Mouse (Mus musculus): Measurements from ENCODE around the gene Abhd10.

Abhd10 gene

GRCm38 (mm10) chr16:45742615-45743476 is at the start of gene Abhd10:
Abhd10 (minus strand) TSS chr16:45742955.
- peak; percentile 92 to 96 for DNase-seq

DNA sequence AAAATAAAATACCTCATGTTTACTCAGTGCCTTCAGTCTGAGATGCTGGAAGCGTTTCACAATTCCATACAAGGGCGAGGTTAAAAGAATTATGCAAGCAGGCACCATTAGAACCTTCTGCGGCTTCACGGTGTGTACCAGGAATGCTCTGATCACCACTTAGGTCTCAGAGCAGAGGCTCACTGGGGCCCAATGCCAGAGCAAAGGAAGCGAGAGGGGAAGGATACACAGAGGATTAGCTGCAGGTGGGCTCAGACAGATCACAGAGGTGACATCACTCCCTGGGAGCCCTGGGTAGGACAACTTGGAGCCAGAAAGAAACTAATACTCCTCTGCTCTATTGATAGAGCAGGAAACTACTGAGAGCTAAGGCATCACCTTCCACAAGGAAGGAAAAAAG is 48.5 kb upstream of the Abhd10 start:
- DNase-seq: peak; percentile 66 to 76

DNA sequence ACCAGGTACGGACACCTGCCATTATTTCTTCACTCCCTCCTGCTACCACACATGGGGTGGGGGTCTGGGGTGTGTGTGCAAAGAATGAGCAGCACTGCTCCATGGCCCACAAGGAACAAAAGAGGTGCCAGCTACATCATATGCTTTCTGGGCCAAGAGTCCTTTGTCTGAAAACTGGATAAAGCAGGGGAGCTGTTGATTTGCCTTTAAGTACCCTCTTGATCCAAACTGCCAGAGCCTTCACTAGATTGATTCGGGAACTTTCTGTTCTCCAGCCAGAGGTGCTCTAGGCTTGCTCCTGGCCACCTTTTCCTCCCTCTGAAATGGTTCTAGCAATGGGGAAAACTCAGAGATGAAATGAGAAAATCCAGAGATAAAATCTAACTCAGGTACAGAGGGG is 46.6 kb upstream of the Abhd10 start:
- DNase-seq: peak in 1 of 2 experiments; percentile 39

GRCm38 (mm10) chr16:45787650-45788049 is 44.9 kb upstream of the Abhd10 start:
- DNase-seq: peak in 1 of 2 experiments; percentile 36

- DNase-seq: no peak
These were observed 43.9 kb upstream of the Abhd10 start for GRCm38 (mm10) chr16:45786639-45787038.

DNA sequence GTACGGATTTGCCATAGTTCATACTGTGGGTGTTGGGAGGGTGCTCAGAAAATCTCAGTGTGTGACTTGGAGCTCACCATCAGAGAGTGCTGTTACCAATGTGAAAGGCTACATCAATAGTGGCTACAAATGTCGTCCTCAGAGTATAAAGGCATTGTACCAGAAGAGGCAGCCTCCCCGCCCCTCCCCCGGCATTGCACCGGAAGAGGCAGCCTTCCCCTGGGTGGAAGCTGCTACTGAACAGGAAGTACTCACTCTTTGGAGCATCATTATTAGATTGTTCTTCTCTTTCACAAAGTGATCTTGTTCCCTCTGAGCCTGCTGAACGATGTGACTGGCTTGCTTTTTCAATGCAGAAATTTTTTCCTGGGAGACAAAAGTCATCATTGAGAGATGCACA is 37.2 kb upstream of the Abhd10 start:
- no peak for DNase-seq

GRCm38 (mm10) chr16:45774813-45775212 is 32.1 kb upstream of the Abhd10 start:
- no peak for DNase-seq

DNA sequence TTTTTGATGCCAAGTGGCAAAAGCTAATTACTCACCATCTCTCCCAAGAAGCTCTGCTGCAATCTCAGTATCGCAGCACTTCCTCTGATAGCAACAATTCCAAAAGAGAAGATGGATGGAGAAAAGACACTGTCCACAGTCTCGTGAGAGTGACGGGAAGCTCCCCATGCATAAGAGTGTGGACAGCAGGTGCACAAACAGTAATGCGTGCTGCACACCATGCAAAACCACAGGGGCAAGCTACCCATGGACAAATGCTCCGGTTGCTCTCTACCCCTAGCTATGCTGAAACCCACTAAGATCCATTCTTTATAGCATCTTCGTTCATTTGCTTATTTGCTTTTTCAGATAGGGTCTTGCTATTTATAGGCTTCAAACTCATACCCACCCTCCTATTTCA is 28.2 kb upstream of the Abhd10 start:
- no peak for DNase-seq

GRCm38 (mm10) chr16:45767853-45768640 is 25.3 kb upstream of the Abhd10 start:
- no peak for DNase-seq

DNA sequence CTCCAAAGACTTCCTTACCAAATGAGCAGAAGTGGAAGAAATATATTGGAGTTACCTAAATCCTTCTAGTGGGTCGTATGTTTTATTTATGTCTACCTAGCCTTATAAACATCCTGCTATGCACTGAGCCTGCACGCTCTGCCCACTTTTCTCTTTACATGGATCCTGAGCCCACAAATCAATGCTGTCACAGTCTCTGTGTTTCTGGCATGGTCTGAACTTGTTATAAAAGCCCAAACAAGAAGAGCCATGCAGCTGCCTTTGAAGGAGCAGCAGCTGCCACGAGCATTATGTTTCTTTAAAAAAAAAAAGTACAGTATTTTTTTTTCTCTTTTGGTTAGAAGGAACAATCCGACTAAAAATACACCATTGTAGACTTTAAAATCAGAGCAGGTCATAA is 24.7 kb upstream of the Abhd10 start:
- DNase-seq: no peak

- DNase-seq: no peak
These were observed 23.2 kb upstream of the Abhd10 start for GRCm38 (mm10) chr16:45765801-45766494.

DNA sequence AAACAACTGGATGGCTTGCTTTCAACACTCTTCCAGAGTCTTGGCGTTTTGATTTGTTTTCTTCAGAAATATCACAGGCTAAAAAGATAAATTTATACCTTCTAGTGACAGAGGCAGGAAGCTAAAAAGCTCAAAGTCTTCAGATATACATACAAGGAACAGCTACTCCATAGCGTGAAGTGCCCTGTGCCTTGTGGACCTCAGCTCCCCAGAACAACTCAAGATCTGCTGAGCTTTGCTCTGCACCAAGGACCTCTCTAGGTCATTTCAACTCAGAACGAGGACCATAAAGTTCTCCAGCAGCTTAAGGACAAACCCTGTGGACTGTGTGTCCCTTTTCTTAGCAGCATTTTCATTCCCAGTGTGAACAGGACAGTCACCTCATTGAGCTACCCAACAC is 22.3 kb upstream of the Abhd10 start:
- no peak for DNase-seq

GRCm38 (mm10) chr16:45762859-45763505 is 20.2 kb upstream of the Abhd10 start:
- peak in 1 of 2 experiments; percentile 37 for DNase-seq

GRCm38 (mm10) chr16:45761425-45761824 is 18.7 kb upstream of the Abhd10 start:
- DNase-seq: no peak

DNA sequence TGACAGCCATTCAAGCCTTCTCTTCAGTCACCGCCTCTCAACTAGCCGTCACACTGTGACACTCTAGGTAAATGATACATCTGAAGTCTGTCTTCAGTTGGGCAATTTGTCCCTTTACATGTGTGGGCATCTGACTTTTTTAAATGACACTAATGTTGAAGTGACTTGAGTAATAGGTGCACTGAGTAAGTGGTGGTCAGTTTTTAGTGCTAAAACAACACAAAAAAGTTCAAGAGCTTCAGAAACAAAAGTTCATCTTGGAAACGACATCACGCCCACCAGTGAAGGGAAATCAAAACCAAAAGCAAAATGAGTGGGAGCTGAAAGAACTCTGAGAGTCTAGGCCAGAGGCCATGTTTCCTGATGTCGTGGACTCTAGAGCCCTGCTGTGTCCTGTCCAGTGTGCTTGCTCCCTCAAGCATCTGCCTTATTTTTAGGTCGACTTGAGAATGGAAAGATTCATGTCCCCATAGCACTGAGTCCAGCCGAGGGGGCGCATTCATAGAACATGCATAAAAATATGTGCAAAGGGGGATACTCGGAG is 16.0 kb upstream of the Abhd10 start:
- no peak for DNase-seq

- DNase-seq: peak; percentile 62 to 84
These were observed 14.8 kb upstream of the Abhd10 start for GRCm38 (mm10) chr16:45757421-45758078.

GRCm38 (mm10) chr16:45756855-45757254 is 14.1 kb upstream of the Abhd10 start:
- DNase-seq: peak in 1 of 2 experiments; percentile 35

DNA sequence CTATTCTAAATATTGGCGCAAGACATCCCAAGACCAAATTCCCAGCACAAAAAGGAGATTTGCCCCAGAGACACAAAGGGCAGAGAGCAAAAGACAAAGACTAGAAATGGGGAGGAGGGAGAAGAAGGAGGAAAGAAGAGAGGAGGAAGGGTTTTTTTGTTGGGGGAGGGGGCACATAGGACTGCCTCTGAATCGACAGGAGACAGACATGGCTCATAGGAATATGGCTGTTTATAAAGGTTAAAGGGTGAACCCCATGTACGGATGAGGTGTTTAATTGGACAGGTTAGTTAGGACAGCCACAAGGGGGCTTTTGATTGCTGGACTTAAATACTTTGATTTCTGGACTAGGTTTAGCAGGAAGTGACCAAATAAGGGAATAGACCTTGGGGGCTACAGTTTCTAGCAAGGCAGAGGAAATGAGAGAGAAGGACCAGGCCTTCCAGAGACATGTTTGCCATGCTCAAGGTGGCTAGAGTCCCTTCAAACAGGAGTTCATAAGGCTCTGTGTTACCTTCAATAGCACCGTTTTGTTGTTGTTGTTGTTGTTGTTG is 913 bp upstream of the Abhd10 start:
- no peak for DNase-seq

DNA sequence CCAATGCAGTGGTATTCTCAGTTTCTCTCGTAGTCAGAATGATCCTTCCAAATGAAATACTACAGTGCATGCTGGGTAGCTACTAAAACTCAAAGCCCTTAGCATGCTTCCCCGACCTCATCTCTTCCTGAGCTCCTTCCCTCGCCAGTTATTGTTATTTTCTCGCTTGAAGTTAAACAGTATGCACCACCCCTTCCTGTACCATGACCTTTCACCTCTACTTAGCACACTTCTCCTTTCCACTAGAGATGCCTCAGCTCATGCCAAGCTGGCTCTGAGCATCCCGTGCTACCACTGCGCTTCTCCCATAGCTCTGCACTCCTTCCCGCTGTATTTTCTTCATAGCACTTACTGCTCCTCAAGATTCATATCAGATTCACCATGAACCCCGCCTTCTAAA is 4.9 kb downstream of the Abhd10 start:
- no peak for DNase-seq

- no peak for DNase-seq
These were observed 6.0 kb downstream of the Abhd10 start for GRCm38 (mm10) chr16:45736724-45737123.

DNA sequence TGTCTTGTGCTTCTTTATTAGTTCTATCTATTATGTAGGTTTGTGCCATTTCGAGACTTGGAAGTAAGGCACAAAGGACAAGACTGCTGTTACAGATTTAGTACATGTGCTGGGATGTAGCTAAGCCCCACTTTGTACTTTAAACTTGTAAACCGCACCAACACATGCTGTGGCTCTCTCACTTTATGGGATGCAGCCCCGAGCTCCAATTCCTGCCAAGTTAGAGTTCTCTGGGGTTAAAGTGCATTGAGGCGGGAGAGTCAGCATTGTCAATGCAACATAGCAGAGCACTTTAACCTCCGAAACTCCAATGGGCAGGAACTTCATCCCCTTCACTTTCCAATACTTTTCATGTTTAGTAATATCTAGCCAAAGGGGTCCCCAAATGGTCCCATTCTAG is 13.6 kb downstream of the Abhd10 start:
- DNase-seq: no peak

GRCm38 (mm10) chr16:45724742-45725102 is 18.0 kb downstream of the Abhd10 start:
- no peak for DNase-seq

All from lung, adult 18-20 months (tissue).